Mouse (Mus musculus) neutrophil, adult 65 days (primary cell): ENCODE data around the gene 1110059G10Rik. TPM values are rescaled to one million over a fixed set of nuclear protein-coding genes. Genes with fewer than 3 reads are reported as not detected.

Experiments
- total RNA-seq: library from RNA; stranded (reverse); gene quantifications from 2 replicates; pipeline ENCODE4 v1.2.4, GENCODE M21; 2023

The 1110059G10Rik gene
- total RNA-seq, result 23.3 and 23.8 TPM in 2 replicates

DNA sequence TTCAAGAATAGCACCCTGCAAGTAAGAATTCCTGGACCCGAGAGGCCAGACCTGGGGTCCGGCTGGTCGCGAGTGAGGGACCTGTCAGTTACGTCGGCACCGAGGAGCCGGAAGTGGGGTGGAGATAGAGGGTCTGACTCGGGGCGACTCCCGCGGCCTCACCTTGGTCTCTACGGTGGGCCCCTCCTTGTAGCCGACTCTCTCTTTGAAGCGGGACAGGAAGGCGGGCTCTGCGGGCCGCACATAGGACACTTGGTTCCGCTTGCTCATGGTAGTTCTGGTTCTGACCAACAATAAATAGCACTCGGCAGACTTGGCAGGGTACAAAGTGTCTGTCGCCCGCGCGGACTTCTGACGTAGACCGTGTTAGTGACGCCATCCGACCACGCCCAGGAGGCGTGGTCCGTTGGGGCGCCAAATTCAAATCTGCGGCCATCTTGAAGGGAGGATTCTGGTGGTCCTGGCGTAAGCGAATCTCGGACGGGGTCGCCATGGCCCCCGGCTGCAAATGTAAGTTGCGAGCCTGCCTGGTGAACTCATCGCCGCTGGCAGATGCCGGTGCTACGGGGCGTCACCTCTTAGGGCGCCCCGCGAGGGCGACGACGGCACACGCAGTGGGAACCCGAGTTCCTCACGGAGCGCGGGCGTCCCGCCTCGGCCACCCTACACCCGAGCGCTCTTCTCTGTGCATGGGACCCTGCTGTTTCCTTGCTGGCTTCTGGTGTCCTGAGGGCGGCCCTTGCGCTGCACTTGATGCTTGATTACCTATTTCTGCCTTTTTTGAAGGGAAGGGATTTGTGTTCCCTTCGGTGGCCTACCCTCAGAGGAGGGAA lies at the start of gene 1110059G10Rik, which contains the start of gene Kif15:
1110059G10Rik (minus strand) TSS at position 358 of the 833 bp plus-strand sequence.
Kif15 (plus strand) TSS at position 404 of the 833 bp plus-strand sequence.

GRCm38 (mm10) chr9:122922936-122923381 lies 27.8 kb downstream of the 1110059G10Rik start, which contains the start of gene Zfp105:
Gene Zfp105, plus strand, starts transcription at chr9:122923072.

Other genes starting within 250 kb of the 1110059G10Rik start
- not detected in 2 replicates for gene Topaz1, start 203.7 kb downstream of the 1110059G10Rik start, total RNA-seq
- gene Tcaim, start 145.5 kb downstream of the 1110059G10Rik start, total RNA-seq, result 4.4 and 8.0 TPM in 2 replicates
- gene Gm35549, start 107.0 kb downstream of the 1110059G10Rik start, total RNA-seq, result not detected in 2 replicates
- 84.3 and 121 TPM in 2 replicates for gene Zfp445, start 85.0 kb downstream of the 1110059G10Rik start, total RNA-seq
- gene Zkscan7, start 65.3 kb downstream of the 1110059G10Rik start, total RNA-seq, result 0.09 and 0.48 TPM in 2 replicates
- gene Zfp105, start 27.9 kb downstream of the 1110059G10Rik start, total RNA-seq, result 0.54 and 0.57 TPM in 2 replicates
- gene Kif15, start within 50 bp of the 1110059G10Rik start, total RNA-seq, result 63.1 and 81.7 TPM in 2 replicates
- gene Tmem42, start 70.3 kb upstream of the 1110059G10Rik start, total RNA-seq, result 3.6 and 10.7 TPM in 2 replicates
- not detected in 2 replicates for gene Tgm4, start 83.7 kb upstream of the 1110059G10Rik start, total RNA-seq
- gene Zdhhc3, start 162.2 kb upstream of the 1110059G10Rik start, total RNA-seq, result 99.6 and 119 TPM in 2 replicates
- gene Exosc7, start 162.2 kb upstream of the 1110059G10Rik start, total RNA-seq, result 16.4 and 25.8 TPM in 2 replicates
- gene Clec3b, start 199.9 kb upstream of the 1110059G10Rik start, total RNA-seq, result not detected in 2 replicates